Mouse (Mus musculus) ES-Bruce4 (cell line): Measurements from ENCODE around the gene Plxna4. TPM values are rescaled to one million over a fixed set of nuclear protein-coding genes. Genes with fewer than 3 reads are reported as not detected.
A peak's percentile ranks its signal among the peaks of the same experiment; 100 is the strongest.

ENCODE experiments used
- H3K27ac ChIP-seq: 2 replicates; pipeline ENCODE4 v1.5.1; 2012; ENCODE audit warnings: low read length, inconsistent platforms; ENCODE audit not compliant: insufficient read depth
- H3K27me3 ChIP-seq: 2 replicates; pipeline ENCODE4 v1.6.1; 2012; ENCODE audit warnings: mild to moderate bottlenecking, low read length, inconsistent platforms; ENCODE audit not compliant: control insufficient read depth, poor library complexity, insufficient read depth, severe bottlenecking
- H3K36me3 ChIP-seq: 2 replicates; pipeline ENCODE4 v1.6.1; 2012; ENCODE audit warnings: inconsistent platforms, mild to moderate bottlenecking, low read length, moderate library complexity; ENCODE audit not compliant: control insufficient read depth, poor library complexity, insufficient read depth, severe bottlenecking
- H3K4me1 ChIP-seq: one replicate; pipeline ENCODE4 v1.8.1; 2011; ENCODE audit warnings: low read length; ENCODE audit not compliant: control insufficient read depth, insufficient read depth
- H3K4me3 ChIP-seq: 2 replicates; pipeline ENCODE4 v1.5.1; 2011; ENCODE audit warnings: low read depth, mild to moderate bottlenecking, low read length
- H3K9ac ChIP-seq: 2 replicates; pipeline ENCODE4 v1.6.1; 2012; ENCODE audit warnings: low read depth, mild to moderate bottlenecking, inconsistent platforms; ENCODE audit not compliant: poor library complexity, severe bottlenecking
- H3K9me3 ChIP-seq: replicated peaks from 2 replicates; pipeline ENCODE4 v1.6.1; 2012; ENCODE audit warnings: mild to moderate bottlenecking, low read length, inconsistent platforms; ENCODE audit not compliant: control insufficient read depth, poor library complexity, insufficient read depth, severe bottlenecking
- CTCF ChIP-seq: IDR thresholded peaks from one replicate; pipeline ENCODE4 v1.8.1; 2011; ENCODE audit warnings: low read depth, low read length
- EP300 ChIP-seq: IDR thresholded peaks from 2 replicates; pipeline ENCODE4 v1.6.1; 2011; ENCODE audit warnings: low read depth, low read length; ENCODE audit not compliant: insufficient read depth
- POLR2A ChIP-seq: IDR thresholded peaks from one replicate; pipeline ENCODE4 v1.8.1; 2011; ENCODE audit warnings: low read length; ENCODE audit not compliant: insufficient read depth
- polyA plus RNA-seq: library from polyadenylated mRNA; stranded (reverse); fragments of >200 nt; gene quantifications from 2 replicates; pipeline ENCODE4 v1.2.4, GENCODE M21; 2011; ENCODE audit warnings: low read depth; ENCODE audit not compliant: missing spikeins, insufficient read depth, insufficient read length

The Plxna4 gene
- polyA plus RNA-seq, result 0.27 and 0.33 TPM in 2 replicates

DNA sequence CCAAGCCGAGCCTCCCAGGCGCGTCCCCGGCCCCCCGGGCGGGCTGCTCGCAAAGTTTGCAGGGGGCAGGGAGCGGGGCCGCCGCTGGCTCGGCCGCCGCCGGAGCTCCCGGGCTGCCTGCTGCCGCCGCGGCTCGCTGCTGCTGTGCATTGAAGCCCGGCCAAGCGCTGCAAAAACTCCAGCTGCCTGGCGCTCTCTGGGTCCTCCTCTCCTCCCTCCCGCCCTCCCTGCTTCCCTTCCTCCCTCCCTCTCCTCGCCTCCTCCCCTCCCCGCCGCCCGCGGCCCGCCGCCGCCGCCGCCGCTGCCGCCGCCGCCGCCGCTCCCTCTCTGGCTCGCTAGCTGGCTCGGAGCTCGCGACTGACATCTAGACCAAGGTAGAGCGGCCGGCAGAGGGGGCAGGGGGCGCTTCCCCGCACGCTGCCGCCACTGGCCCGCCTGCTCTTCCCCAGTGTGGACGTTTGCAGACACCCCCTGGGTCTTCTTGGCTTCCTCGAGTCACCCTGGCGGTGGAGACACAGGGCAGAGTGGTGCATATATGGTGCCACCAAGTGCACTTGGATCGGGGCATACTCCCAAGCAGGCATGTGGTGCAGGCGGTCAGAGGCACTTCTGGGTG is at the start of gene Plxna4:
Plxna4 (minus strand) TSS at position 137 of the 616 bp plus-strand sequence.
- no peaks in the 10 kb centered on the region for H3K9me3 ChIP-seq
- H3K36me3 ChIP-seq, result no peaks in the 10 kb centered on the region
- H3K27me3 ChIP-seq, result peaks cover 16% of the 10 kb centered on the region
- no peak for TF ChIP-seq EP300
- no peak for TF ChIP-seq CTCF
- TF ChIP-seq POLR2A, result no peak
- no peak within 1 kb of the TSS for H3K27ac ChIP-seq
- peak within 1 kb of the TSS; percentile 51 for H3K4me3 ChIP-seq
- H3K4me1 ChIP-seq, result no peaks in the 10 kb centered on the region
- peak within 1 kb of the TSS; percentile 62 for H3K9ac ChIP-seq

DNA sequence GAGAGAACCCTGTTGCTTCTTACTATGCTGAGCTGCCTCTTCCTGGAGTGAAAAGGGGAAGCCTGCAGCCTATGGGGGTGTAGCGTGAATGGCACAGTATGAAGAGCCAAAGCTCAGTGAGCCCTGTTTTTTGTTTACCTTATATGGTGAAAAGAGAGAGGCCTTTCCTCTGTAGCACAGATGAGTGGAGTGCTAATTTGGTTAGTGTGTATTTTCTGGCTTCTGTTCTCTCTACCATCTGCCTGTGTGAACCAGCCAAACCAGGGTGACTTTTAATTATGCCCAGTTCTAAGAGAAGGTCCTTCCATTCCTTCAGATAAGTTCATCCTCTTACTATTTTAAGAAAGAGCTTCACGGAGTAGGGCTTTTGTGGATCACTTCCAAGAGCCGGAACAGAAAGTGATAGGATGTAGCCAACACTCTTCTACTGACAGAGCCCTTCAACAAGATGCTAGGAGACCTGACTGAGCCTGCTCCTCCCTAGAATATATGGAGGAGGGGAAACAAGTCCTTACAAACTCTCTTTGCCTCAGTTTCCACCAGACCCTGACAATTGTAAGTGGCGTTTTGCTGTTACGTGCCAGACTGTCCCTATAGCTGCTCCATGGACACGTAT is 49.7 kb upstream of the Plxna4 start:
- H3K27ac ChIP-seq, result no peak overlapping the region
- TF ChIP-seq POLR2A (no peak), EP300 (no peak), CTCF (no peak)
- H3K9ac ChIP-seq, result no peak overlapping the region
- no peaks in the 10 kb centered on the region for H3K27me3 ChIP-seq
- H3K4me3 ChIP-seq, result no peak overlapping the region
- no peaks in the 10 kb centered on the region for H3K9me3 ChIP-seq
- H3K36me3 ChIP-seq, result no peaks in the 10 kb centered on the region
- H3K4me1 ChIP-seq, result no peaks in the 10 kb centered on the region

DNA sequence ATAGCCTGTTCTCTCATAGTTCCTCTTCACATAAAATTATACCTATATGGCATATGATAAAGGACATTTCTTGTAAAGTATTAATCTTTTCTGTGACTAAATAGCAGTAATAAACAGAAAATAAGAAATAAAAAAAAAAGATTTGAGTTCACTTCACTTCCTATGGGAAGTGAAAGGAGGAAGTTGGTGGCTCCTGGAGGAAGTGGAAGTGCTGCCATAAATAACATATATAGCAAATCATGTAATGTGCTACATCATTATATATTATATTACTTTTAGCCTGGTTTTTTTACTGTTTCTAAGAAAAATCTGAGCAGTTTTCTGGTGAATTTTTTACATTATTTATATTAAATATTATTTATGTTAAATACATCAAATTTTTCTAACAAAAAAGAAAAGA is 22.7 kb upstream of the Plxna4 start:
- Histone ChIP-seq H3K4me3 (no peak overlapping the region), H3K27me3 (no peaks in the 10 kb centered on the region), H3K27ac (no peak overlapping the region), H3K9me3 (no peaks in the 10 kb centered on the region), H3K4me1 (no peaks in the 10 kb centered on the region), H3K36me3 (no peaks in the 10 kb centered on the region), H3K9ac (no peak overlapping the region)
- TF ChIP-seq POLR2A (no peak), EP300 (no peak), CTCF (no peak)

DNA sequence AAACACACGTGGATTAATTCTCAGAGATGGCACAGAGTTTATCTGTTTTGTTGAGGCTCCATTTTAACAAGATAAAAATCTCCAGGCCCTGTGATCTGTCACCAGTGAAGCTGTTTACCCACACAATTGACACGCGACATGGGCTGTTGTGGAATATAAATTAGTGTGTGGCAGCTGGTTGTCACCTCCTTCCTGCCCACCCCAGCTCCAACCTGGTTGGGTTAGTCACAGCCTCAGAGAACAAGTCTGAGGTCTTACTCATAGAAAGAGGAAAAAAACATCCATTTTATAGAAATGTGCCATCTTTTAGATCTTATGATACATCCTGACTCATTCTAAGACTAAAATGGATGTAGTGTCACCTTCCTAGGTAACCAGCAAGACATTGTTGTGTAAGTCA is 18.8 kb upstream of the Plxna4 start:
- H3K27ac ChIP-seq, result no peak overlapping the region
- no peaks in the 10 kb centered on the region for H3K36me3 ChIP-seq
- TF ChIP-seq EP300, result no peak
- no peak for TF ChIP-seq POLR2A
- no peak for TF ChIP-seq CTCF
- no peaks in the 10 kb centered on the region for H3K9me3 ChIP-seq
- H3K4me1 ChIP-seq, result no peaks in the 10 kb centered on the region
- H3K27me3 ChIP-seq, result no peaks in the 10 kb centered on the region
- no peak overlapping the region for H3K9ac ChIP-seq
- H3K4me3 ChIP-seq, result no peak overlapping the region

DNA sequence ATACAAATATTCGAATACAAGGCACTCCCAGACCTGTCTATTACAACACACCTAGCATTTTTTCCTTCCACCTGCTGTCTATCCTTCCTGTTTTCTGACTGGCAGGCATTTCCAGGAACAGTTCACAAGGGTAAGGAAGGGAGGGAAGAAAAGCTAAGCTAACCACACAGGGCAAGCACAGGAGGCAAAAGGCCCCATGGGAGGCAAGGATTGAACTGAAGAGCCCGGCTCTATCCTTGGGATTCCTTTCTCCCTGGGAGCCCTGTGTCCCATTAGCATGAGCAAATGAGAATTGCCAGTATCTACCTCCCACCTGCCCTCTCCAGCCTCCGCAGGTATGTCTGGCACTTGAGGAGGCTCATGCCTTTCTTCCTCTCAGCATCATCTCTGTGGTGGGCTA is 17.6 kb upstream of the Plxna4 start:
- TF ChIP-seq POLR2A, result no peak
- no peak for TF ChIP-seq CTCF
- no peak for TF ChIP-seq EP300
- H3K4me1 ChIP-seq, result no peaks in the 10 kb centered on the region
- no peaks in the 10 kb centered on the region for H3K36me3 ChIP-seq
- H3K4me3 ChIP-seq, result no peak overlapping the region
- no peak overlapping the region for H3K27ac ChIP-seq
- H3K27me3 ChIP-seq, result no peaks in the 10 kb centered on the region
- H3K9me3 ChIP-seq, result no peaks in the 10 kb centered on the region
- no peak overlapping the region for H3K9ac ChIP-seq

DNA sequence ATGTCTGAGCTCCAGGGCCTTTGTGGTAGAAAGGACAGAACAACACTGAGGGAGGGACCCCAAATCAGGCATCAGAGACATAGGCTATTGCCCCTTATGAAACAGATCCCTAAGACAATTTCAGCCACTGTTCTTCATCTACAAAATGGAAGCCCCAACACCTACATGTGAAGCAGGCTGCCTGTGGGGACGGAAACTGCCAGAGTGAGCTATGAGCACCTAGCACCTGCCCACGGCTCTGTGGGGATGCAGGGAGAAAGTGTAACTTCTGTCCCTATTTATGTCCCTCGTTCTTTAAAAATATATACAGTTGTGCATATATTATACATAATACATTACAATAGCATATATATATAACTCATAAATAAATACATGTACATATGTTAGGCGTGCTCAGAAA is 16.9 kb upstream of the Plxna4 start:
- H3K9ac ChIP-seq, result no peak overlapping the region
- TF ChIP-seq POLR2A (no peak), EP300 (no peak), CTCF (no peak)
- H3K4me3 ChIP-seq, result no peak overlapping the region
- no peaks in the 10 kb centered on the region for H3K36me3 ChIP-seq
- H3K27me3 ChIP-seq, result no peaks in the 10 kb centered on the region
- H3K4me1 ChIP-seq, result no peaks in the 10 kb centered on the region
- no peaks in the 10 kb centered on the region for H3K9me3 ChIP-seq
- no peak overlapping the region for H3K27ac ChIP-seq
